Mouse (Mus musculus) forelimb bud, embryonic 11.5 days (tissue): Measurements from ENCODE around the gene Kank4.
A peak's percentile ranks its signal among the peaks of the same experiment; 100 is the strongest.
"Not testable (repeated sequence)": the region's sequence is repeated elsewhere in the genome, so short reads cannot be mapped to it uniquely, and the experiment has no call there.

Experiments
- DNase-seq: peaks from one replicate; pipeline ENCODE4 v3.0.0-alpha.2; 2012; ENCODE audit warnings: low read depth, low spot score

Kank4 gene

DNA sequence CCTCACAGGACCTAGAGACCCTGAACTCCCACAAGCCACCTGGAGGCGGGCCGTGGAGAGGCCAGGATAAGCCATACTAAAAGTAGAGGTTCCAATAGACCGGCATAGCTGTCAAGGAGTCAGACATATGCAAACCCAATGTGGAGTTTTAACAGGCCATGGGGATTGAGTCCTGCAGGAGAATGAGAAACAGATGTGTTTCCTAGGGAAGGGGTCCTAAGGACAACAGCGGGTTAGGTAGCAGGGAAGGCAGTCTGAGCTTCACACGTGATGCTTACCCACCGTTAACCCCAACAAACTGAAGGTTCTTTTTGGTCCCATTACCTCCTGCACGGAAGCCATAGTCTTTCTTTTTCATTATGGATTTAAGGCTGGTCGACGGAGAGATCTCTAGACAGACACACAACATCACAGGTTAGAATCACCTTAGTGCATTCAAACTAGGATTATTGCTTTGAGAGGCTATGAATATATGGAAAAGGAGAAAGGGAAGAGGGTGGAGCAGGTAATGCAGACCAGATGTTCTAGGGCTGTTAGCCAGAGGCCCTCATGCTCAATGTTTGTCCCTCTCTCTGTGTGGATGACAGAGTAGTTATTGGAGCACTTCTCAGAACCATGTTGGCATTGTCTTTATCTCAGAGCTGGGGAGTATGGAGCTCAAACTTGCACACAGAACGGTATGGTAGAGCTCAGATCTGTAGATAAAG is 40.5 kb downstream of the Kank4 start:
- peak; percentile 84 for DNase-seq

DNA sequence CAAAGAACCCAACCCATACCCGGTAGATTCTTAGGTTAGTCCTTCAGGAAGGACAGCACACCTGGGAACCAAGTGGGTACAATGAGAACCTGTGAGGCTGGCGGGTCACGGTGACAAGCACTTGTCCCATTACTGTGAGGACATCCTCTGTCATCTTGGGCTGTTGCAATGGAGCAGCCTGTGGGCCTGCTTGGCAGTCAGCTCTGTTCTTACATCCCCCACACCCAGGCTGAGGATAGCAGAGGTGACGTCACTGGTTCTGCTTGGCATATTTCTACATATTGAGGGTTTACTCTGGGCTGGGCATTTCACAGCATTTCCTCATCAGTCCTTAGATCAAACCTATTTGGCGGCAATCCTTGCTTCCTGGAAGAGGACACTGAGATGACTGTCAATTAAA is 43.6 kb downstream of the Kank4 start:
- no peak for DNase-seq

DNA sequence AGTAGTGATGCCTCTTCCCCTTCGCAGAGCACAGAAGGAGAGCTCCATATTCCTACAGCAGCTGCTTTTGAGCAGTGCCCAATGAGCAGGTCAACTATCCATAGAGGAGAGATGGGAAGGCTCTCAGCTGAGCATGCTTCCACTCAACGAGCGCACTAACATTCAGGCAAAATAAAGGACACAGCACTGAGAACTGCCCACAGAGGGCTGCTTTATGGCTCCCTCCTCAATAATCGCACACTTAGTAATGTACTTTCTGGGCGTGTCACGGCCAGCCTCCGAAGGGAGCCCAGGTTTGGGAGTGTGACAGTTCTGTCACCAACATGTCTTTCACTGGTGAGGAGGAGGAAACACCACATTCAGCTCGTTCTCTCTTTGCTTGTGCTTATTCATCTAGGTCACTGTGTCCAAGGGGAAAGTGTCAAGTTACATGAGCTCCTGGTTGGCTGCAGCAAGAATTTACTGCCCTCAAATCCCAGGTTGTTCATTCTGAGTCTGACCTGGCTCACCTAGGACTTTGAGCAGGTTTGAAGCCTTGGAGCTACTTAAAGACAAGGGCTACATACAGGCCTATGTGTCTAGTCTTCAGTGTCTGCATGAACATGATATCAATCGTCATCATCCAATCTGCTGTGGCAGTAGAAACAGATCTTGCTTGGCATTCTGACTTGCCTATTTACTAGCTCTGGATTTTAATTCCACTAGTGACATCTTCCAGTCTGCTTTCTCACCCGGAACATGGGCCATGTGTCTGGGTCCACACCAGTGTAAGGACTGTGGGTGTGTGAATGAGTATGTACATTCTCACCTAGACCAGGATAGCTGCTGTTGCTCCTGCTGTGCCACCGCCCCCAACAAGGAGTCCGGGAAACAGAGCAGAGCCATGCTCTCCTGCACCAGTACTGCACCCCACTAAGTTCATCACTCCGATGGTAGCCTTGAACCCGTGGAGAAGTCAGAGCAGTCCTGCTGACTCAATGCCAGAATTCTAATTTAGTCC is 49.9 kb downstream of the Kank4 start:
- peak; percentile 36 for DNase-seq

DNA sequence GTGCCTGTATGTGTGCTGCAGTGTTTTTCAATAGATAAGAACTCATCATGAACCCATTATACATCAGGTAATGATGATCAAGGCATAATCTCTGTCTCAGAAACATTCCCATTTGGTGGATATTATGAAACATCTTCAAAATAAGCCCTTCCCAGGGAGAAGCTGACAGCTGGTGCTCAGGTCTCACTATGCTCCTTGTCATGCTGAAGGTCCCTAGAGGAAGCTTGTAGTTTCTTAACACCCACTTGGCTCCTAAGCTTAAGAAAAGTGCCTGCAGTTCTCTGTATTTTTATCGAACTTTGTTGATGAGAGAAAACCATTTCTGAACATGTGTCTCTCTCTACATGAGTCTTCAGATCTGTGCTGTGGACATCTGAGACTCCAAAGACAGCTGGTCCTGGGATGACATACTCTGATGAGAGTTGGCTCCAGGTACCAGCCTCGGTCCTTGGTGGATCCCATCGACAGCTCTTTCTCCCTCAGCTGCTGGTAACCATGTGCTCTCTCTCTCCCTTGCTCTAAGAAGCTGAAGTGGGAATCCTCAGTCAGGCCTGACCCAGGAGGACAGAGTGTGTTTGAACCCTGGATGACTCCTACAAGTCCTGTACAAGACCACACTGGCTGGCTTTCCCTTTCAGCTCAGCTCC is 58.3 kb downstream of the Kank4 start:
- no peak for DNase-seq

DNA sequence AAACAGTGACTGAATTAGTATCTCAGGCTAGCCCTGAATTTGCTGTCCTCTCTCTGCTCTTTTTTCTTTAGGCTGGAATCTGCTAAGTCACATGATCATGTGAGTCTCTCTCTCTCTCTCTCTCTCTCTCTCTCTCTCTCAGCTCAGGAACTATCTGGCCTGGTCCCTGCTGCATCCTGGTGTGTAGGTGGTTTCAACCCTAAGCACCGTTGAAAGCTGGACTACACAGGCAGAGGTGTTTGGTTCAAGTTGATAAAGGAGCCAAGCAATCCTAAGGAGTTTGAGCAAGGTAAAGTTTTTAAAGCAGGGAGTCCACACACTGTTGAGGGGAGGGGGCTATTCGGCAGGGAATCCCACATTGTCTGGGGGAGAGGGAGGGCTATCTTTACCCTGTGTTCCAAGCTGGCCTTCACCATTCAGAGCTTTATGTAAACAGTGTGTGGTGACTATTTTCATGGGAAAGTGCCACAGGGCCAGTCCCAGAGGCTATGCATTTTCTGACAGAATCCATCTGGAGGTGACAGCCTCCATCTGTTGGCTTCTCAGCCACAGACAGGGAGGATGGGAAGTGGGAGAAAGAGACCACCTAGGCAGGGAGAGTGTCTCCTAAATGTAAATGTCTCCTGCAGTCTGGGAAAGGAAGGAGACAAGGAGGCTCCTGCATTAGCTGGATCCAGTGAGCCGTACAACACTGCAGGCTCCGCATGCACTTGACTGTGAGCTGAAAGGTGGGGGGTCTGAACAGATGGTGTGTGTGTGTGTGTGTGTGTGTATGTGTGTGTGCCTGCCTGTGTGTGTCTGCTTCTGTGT is 59.1 kb downstream of the Kank4 start:
- DNase-seq = no peak

DNA sequence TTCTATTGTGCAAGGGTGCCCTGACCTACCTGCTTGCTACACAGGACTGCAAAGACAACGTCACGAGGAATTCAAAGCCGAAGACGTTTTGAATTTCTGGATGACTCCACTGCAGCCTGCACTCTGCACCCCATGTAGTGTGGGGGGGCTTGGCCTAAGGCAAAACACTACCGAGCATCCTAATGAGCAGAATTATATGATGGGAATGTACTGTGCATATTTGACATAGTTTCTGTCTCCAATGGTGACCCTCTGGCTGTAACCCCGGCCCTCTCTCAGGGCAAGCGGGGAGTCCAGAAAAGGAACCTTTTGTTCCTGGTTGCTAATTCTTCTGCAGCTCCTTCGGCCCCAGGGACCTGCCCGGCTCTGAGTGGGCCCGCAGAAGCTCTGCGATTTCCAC is 61.2 kb downstream of the Kank4 start:
- DNase-seq = no peak

DNA sequence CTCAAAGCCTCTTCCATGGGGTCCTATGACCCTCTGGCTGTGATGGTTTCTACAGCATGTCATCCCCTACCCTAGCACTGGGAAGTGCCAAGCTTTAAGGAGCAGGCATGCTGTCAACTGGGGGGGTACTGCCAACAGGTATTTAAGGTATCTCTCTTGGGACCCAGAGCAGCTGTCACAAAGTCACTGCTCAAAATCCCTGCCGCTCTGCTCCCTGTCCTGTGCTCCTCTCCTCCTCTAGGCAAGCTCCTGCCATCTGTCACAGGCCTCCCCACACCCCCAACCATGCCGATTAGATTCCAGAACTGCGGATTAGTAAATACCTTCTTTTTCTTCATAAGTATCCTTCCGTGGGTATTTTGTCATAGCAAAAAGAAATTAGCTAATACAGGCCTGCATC is 62.9 kb downstream of the Kank4 start:
- no peak for DNase-seq

DNA sequence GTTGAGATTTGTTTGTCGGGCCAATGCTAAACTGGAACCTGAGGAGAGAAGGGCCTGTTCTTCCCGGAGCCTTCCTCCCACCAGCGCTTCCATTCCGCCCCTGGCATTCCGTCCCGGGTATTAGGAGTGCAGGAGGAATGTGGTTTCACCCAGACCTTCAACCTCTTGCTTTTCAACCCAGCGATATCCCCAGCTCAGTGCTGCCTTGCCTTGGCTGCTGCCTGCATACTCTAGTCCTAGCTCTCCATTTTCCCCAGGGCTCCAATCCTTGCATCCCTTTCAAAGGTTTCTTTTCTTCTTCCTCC is 73.5 kb downstream of the Kank4 start:
- DNase-seq = peak; percentile 51

DNA sequence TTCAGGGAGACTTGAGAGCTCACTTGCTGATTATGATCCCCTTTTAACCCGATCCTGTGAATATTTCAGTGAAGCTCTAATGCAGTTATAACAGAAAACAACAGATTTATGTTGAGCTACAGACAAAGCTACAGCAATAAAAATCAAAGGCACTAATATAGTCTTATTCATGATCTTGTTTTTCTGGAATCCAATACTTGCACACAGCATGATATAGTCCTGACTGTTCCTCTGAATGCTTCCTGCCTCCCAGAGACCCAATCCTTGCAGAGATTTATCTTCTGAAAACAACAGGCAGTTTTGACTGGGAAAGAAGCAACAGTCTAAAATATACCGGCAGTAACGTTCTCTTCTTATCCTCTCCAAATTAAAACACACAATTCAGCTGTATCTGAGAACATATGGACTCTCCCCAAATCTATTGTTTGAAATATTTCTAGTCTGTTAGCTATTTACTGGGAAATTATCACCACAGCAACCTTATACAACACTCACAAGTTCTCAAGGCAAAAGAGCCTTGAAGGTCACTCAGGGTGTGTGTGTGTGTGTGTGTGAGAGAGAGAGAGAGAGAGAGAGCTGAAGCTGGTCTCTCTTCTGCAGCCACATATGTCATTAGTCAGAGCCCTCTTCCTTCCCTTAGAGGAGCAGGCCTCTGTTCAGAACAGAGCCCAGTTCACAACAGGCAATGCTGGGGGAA is 74.0 kb downstream of the Kank4 start:
- no peak for DNase-seq

DNA sequence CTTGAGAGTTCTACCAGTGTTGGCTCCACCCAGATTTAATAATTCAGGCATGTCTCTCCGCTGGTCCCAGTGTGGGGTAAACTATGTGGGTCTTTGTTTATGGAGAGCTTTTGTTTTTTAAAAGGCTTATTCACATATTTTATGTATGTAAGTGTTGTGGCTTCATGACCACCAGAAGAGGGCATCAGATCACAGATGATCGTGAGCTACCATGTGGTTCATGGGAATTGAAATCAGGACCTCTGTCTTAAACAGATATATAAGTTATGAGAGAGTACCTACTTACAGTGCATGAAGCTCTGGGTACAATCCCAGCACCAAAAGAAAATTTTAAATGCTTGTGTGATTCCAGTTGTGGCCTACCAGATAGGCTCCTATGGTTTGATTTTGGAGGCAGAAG is 77.6 kb downstream of the Kank4 start:
- peak; percentile 58 for DNase-seq

DNA sequence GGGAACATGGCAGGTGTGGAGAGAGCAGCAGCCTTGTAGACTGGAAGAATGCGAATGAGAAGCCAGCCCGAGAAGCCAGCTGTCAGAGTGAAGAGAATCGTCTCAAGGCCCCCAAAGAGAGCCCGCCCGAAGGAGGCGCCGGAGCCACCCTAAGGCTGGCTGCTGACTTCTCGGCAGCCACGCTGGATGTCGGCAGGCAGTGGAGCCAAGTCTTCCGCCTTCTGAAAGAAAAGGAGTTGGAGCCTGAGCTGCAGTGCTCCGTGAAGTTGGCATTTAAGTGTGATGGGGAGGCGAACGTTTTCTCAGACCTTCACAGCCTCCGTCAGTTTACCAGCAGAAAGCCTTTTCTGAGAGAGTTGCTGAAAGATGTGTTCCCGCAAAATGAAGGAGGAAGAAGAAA is 83.7 kb downstream of the Kank4 start:
- no peak for DNase-seq

DNA sequence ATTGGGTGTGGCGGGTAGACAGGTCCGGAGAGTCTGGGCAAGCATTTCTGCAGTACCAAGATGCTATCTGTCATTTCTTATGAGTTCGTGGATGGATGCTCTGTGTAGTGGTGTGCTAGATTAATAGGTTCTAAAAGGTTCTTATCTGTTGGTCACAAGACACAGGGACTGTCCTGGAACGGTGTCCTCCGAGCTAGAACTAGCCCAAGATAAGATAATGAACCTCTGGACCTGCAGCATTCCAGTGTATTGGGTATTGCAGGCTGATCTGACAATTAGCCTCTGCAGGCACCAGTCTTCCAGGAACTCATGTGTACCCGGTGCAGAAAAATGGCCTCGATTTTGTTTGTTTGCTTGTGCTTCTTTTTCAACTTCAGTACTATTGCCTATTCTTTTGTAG is 88.6 kb downstream of the Kank4 start:
- DNase-seq = no peak

DNA sequence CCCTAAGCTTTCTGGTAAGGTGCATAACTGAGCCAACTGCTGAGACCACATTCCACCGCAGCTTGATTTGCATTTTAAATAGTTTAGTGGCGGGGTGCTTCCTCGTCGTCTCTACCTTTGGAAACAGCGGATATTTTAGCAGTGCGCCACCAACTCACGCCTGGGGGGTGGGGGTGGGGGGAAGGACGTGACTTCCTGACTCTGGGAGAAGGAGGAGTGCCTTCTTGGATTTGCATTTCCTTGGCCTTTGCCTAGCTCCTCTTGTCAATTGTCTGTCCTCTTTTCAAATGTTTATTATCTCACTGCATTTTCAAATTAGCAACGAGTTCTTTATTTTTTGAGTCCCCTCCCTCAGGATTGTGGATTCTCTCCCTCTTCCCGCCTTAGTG is 89.4 kb downstream of the Kank4 start:
- DNase-seq = no peak

DNA sequence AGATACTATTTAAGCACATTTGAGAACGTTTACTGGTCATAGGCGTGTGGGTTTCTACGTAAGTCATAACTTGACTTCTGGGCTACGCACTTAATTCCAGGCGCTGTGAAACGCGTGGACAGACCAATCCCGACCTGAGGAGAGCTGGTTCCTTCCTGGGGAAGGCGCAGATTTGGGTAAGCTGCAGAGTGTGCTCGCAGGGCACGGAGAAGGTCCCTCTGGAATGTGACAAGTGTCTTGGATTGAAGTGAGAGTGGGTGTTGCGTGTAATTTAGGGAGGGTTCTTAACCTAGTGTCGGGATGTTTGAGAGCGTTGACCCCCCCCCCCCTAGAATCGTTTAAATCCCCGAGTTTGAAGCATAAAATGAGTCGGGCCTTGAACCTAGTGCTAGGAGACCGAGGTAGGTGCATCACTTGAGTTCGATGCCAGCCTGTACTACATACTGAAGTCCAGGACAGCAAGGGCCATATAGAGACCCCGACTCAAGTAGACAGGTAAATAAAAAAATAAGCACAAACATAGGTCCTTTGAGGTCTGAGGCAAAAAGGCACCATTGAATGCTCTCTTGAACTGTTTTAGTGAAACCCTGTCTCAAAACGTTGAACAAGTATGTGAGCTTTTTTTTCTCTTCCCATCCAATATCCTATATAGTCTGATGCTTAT is 89.9 kb downstream of the Kank4 start:
- DNase-seq = no peak

DNA sequence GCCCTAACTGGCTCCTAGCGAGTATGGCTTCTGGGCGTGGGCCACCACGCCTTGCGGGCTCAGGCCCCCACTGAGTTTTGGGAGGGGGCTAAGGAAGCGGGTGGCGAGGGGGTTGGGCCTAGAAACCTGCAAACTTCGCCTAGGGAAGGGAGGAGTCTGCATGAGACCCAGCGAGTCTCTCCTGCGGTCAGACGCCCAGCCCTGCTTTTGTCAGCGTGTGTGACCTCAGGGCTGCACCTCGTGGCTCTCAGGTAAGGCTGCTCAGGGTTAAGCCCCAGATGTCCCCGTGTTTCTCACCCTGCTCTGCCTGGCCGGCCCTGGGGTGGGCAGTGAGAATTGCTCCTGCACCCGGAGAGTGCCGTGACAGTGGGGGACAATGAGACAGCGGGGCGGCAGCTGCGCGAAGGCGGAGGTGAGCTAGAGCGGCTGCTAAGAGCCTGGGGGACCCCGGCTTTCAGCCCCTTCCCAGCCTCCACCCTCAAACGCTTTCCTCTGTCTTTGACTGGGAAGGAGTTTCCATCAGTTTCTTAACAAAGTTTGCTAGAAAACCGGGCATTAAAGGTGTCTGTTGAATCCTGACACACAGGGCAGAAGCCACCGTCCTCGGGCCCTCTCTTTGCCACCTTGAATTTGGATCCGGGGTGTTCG is 90.6 kb downstream of the Kank4 start, which contains the start of gene L1td1:
Gene L1td1, plus strand, starts transcription at position 145 of the 648 bp plus-strand sequence.
- DNase-seq = no peak

DNA sequence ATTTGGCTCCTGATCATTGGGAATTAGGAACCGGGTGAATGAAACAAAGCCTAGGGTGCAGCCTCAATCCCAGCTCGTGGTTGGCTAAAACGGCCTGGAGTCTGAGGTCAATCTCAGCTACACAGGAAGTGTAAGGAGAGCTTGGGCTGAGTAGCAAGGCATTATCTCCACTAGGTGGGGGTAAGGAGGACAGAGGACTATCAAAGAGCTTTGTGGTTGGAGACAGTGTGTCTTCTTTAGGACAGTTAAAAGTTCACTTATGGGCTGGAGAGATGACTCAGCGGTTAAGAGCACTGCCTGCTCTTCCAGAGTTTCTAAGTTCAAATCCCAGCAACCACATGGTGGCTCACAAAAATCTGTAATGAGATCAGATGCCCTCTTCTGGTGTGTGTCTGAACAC is 91.9 kb downstream of the Kank4 start:
- DNase-seq = no peak

DNA sequence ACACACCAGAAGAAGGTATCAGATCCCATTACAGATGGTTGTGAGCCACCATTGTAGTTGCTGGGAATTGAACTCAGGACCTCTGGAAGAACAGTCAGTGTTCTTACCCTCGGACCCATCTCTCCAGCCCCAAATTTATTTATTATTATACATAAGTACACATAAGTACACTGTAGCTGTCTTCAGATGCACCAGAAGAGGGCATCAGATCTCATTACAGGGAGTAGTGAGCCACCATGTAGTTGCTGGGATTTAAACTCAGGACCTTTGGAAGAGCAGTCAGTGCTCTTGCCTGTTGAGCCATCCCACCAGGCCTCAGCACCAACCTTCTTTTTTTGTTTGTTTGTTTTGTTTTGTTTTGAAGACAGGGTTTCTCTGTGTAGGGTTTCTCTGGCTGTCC is 92.7 kb downstream of the Kank4 start:
- DNase-seq = not testable (repeated sequence)

DNA sequence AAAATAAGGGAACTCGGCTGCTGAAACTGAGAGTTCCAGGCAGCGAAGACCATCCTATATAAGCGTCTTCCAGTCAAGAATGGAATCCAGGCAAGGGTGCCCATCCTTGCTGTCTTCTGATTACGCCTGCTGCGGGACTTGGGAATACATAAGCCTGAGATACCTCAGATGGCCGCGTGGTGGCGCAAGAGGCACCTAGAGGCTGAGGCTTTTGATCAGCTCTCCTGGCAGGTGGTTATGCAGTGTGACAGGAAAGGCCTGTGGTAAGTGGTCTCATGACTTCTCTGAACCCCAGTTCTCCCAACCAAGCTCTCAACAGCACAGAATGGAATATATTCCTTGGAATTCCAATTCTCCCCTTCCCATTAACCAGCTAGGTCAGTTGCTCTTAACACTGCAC is 94.9 kb downstream of the Kank4 start:
- peak; percentile 74 for DNase-seq

DNA sequence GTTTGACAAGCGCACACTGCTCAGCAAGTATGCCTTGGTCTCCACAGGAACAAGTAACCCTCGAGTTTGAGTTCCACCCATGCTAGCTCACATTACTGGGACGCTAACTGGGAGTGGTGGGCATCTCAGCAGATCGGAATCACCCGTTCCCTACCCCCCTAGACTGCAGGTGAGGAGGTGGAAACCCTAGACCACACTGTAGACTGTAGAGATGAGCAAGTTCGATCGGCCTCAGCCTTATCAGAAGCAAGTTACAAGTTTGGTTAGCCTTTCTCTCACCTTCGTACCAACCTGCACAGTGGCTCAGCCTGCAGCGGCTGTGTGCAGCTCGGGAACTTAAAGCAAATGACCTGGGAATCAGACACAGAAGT is 98.8 kb downstream of the Kank4 start:
- DNase-seq = no peak
